Mouse (Mus musculus) gastrocnemius, postnatal 36 days (tissue): Measurements from ENCODE around the gene Add2. TPM values are rescaled to one million over a fixed set of nuclear protein-coding genes. Genes with fewer than 3 reads are reported as not detected.
"Not testable (repeated sequence)": the region's sequence is repeated elsewhere in the genome, so short reads cannot be mapped to it uniquely, and the experiment has no call there.

Source experiments
- DNase-seq, 2 experiments: peaks; one replicate each; pipeline ENCODE4 v3.0.0; 2022
- intact Hi-C: fragments of 180-260 bp; cut with DNase I; formaldehyde crosslinking; loops from one replicate; pipeline ENCODE4 v1.15.1; 2025
- long read RNA-seq, 2 experiments: library from polyadenylated mRNA; stranded (forward); transcript quantifications; one replicate each; pipeline ENCODE4 v2.0.0; 2021
- total RNA-seq, 2 experiments: library from RNA; stranded (reverse); gene quantifications; 2 replicates each; pipeline ENCODE4 v1.2.3; 2021

Add2 gene
- total RNA-seq = under 1 TPM in 1 of 2 experiments, not detected in 1; 0.05 TPM
- long read RNA-seq, experiment 1 = 0 reads
- long read RNA-seq, experiment 2 = 0 reads

GRCm38 (mm10) chr6:86028601-86029322 lies at the start of gene Add2:
Gene Add2, plus strand, starts transcription at chr6:86028681.
- intact Hi-C loops = loop anchor here (10.0 kb wide), 1 partner anchor 326 kb away; no protein-coding TSS in a partner anchor
- no peak for DNase-seq

DNA sequence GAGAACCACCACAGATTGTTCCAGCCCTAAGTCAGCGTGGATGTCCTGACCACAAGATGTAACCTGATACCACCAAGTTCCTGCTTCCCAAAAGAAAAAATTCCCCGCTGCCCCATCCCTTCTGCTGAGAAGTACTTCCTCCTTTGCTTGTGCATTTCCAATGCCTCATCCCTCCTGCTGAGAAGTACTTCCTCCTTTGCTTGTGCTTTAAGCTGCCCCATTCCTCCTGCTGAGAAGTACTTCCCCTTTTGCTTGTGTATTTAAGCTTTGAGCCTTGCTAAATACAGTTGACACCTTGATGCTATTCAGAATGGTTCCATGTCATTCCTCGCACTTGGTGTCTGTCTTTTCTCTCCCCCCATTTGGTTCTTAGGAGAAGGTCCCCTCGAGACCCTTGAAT lies 49.7 kb upstream of the Add2 start:
- intact Hi-C loops, DNase-seq: not testable (repeated sequence)

GRCm38 (mm10) chr6:85984351-85984750 lies 44.1 kb upstream of the Add2 start:
- no peak for DNase-seq
- intact Hi-C loops = no loop called here

DNA sequence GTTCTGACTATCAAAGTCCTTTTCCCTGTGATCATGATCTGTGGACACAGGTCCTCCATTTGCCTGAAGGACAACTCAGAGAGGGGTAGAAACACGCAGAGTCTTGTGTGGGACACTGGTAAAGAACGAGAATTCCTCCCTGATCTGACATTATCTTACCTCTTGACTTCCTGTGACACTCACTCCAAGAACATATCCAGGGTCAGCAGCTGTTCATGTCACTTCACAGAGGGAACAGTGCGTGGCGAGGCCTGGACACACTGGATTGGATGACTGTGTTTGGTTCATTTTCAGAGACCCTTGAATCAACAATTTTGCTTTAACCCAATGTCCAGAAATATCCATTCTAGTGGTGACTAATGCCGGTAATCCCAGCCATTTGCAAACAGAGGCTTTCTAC lies 38.9 kb upstream of the Add2 start:
- DNase-seq, intact Hi-C loops: not testable (repeated sequence)

- DNase-seq, intact Hi-C loops: not testable (repeated sequence)
Observed at GRCm38 (mm10) chr6:85990774-85991173, 37.7 kb upstream of the Add2 start.

DNA sequence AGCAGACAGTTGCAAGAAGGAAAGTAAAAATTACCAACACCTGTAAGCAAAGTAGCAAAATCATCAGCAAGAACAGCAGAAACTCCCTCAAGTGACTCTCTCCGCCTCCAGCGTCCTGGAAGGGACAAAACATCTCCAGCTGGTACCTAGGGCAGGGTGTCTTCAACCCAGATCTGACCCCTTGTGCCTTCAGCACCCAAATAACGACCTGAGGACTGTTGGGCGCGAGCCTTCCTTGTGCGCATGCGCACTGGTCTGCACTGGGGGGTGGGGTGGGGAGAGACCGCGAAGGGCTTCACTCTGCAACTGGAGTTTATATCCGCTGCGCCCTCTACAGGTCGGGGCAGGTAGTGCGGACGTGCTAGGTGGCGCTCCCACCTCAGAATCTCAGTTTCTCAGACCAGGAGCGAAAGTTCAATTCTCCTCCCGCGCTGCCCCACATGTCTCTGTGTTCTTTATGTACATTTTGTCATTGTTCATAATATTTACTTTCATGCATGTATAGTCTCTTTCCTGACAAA lies 25.0 kb upstream of the Add2 start:
- intact Hi-C loops = loop anchor here (5.0 to 10.0 kb wide), 2 partner anchors 66 to 169 kb away; partner anchors contain the start of gene Nat8

GRCm38 (mm10) chr6:86004271-86005148 lies 24.0 kb upstream of the Add2 start:
- intact Hi-C loops = loop anchor here (5.0 to 10.0 kb wide), 3 partner anchors 67 to 170 kb away; partner anchors contain the start of gene Nat8
- DNase-seq = peak; percentile 53 to 68

More for the DNA sequence above, 25.0 kb upstream of the Add2 start:
- no peak for DNase-seq

- intact Hi-C loops = loop anchor here (5.0 to 10.0 kb wide), 2 partner anchors 77 to 175 kb away; partner anchors contain the start of gene Nat8
- DNase-seq = peak in 1 of 2 experiments; percentile 15
Observed at GRCm38 (mm10) chr6:86009980-86010379, 18.5 kb upstream of the Add2 start.

GRCm38 (mm10) chr6:86014812-86015211 lies 13.7 kb upstream of the Add2 start:
- intact Hi-C loops, DNase-seq: not testable (repeated sequence)

DNA sequence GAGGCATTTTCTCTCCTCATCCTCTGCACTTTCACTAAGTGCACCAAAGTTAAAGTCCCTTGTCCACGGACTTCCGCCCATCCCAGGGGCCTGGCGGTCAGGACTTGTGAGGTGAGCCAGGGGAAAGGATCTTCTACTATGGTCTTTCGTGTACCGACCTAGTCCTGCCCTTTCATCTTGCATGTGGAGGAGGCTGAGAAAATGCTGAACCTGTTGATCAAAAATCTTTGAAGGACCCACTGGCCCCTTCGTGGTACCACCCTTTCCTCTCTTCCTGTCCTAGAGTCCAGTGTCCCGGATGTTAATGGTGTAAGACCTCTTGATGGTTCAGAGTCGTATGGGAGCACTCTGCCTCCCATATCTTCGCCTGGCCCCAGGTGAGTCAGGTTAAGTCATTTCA lies 12.6 kb upstream of the Add2 start, which contains the start of gene Figla:
Gene Figla, plus strand, starts transcription at position 301 of the 400 bp plus-strand sequence.
- no peak for DNase-seq
- intact Hi-C loops = no loop called here

GRCm38 (mm10) chr6:86016793-86017350 lies 11.6 kb upstream of the Add2 start:
- intact Hi-C loops = no loop called here
- DNase-seq = no peak

DNA sequence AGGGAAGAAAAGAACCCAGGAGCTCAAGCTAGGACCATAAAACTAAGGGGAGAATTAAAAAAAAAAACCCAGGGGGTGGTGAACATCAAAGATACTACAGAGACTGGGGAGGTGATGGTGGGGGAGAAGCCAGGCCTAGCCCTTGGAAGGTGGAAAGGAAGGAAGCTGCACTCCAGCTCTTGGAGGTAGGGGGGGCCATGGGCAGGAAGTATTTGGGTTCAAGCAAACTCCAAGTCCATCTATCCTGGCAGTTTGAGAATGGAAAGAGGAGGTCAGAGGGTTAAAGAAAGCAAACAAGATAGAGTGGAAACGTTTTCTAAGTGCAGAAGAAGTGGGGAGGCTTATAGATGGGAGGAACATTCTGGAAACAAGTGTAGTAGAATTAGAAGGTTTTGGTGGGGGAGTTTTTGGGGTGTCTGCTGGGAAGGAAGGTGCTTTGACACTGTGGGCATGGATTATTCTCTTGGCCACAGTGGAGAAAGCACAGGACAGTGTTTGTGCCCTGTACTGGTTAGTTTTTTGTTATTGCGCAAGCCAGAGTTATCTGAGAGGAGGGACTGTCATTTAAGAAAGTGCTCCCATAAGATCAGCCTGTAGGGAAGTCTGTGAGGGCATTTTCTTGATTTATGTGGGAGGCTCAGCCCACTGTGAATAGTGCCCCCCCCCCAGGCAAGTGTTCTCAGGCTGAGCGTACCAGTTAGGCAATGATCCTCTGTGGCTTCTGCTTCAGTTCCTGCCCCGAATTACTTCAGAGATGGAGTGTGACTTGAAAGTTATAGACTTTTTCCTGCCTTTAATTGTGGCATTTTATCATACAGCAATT lies 8.9 kb upstream of the Add2 start:
- intact Hi-C loops = loop anchor here (5.0 to 10.0 kb wide), 2 partner anchors 63 to 335 kb away; no protein-coding TSS in a partner anchor
- DNase-seq = no peak

DNA sequence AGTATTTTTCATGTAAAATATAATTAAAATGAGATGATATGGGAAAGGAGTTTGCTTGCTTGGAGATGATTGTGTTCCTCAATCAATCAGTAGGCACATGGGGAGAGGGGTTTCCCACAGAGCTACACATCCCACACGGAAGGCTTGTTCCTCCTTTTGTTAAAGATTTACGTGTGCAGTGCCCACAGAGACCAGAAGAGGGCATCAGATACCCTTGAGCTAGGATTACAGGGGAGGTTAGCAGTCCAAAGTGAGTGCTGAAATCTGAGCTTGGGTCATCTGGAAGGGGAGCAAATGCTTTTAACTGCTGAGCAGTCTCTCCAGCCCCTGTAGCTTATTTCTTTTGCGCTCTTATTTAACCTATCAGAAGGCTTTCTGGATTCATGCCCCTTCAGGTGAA lies 7.5 kb upstream of the Add2 start:
- intact Hi-C loops = loop anchor here (5.0 to 10.0 kb wide), 2 partner anchors 61 to 334 kb away; no protein-coding TSS in a partner anchor
- DNase-seq = no peak

- DNase-seq = no peak
- intact Hi-C loops = loop anchor here (10.0 kb wide), 1 partner anchor 328 kb away; no protein-coding TSS in a partner anchor
Observed at GRCm38 (mm10) chr6:86026632-86027292, 1.7 kb upstream of the Add2 start.

DNA sequence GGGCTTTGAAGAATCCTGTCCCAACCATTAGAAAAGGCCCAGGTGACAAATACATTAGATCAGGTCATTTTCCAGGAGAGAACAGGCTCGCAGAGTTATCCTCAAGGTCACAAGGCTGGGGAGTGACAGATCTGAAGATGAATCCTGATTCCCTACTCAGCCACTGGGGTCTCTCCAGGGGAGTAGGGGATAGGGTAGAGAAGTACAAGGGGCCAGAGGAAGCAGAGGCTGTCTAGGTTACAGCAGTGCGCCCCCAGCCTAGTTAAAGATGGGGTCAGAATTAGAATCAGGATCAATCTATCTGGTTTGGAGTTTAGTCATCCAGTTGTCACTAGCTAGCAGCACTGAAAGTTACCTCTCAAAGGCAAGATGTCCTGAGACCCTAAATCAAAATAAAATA lies 331 bp upstream of the Add2 start:
- no peak for DNase-seq
- intact Hi-C loops = loop anchor here (10.0 kb wide), 1 partner anchor 327 kb away; no protein-coding TSS in a partner anchor

- no peak for DNase-seq
- intact Hi-C loops = loop anchor here (10.0 kb wide), 1 partner anchor 325 kb away; no protein-coding TSS in a partner anchor
Observed at GRCm38 (mm10) chr6:86029323-86029713, 837 bp downstream of the Add2 start.

- intact Hi-C loops = no loop called here
- no peak for DNase-seq
Observed at GRCm38 (mm10) chr6:86031527-86031926, 3.0 kb downstream of the Add2 start.

- DNase-seq = no peak
- intact Hi-C loops = no loop called here
Observed at GRCm38 (mm10) chr6:86033635-86034034, 5.2 kb downstream of the Add2 start.

GRCm38 (mm10) chr6:86038901-86039300 lies 10.4 kb downstream of the Add2 start:
- DNase-seq = no peak
- intact Hi-C loops = no loop called here
